Mouse (Mus musculus): ENCODE data around the gene Ica1. TPM values are rescaled to one million over a fixed set of nuclear protein-coding genes. Genes with fewer than 3 reads are reported as not detected.

Ica1 gene
- polyA plus RNA-seq, 1 experiment from 2014 or later, result 50.6 TPM

- peak; percentile 98 for ATAC-seq
- TF ChIP-seq CTCF (IDR thresholded peaks at IDR 0.05), result no peak
- TF ChIP-seq EP300 (IDR thresholded peaks at IDR 0.05), result peak; percentile 93
- H3K9ac ChIP-seq (replicated peaks; ENCODE audit: low read depth), result no peak overlapping the region
Observed at GRCm38 (mm10) chr6:8752984-8753722, 25.1 kb downstream of the Ica1 start.

GRCm38 (mm10) chr6:8744886-8745285 is 33.4 kb downstream of the Ica1 start:
- WGBS, result 68% methylated on average over 7 of the region's 7 CpGs

More at GRCm38 (mm10) chr6:8752984-8753722, 25.1 kb downstream of the Ica1 start:
- H3K27ac ChIP-seq (ENCODE audit: low read length), result peak overlapping the region; percentile 57
- WGBS, result 56% methylated on average over 6 of the region's 6 CpGs
- no peaks in the 10 kb centered on the region for H3K9me3 ChIP-seq (ENCODE audit: low read length)
- peaks cover 3% of the 10 kb centered on the region; the same call in 1 of the 2 replicates for H3K4me1 ChIP-seq (ENCODE audit: insufficient read depth, low read depth, low read length)
- no peak overlapping the region for H3K4me3 ChIP-seq (ENCODE audit: low read depth, low read length)
- H3K4me2 ChIP-seq (replicated peaks; ENCODE audit: low read depth, low read length), result no peak overlapping the region
- no peaks in the 10 kb centered on the region for H3K27me3 ChIP-seq (replicated peaks; ENCODE audit: insufficient read depth, low read length)
- no peaks in the 10 kb centered on the region for H3K36me3 ChIP-seq (ENCODE audit: insufficient read depth, low read length)
- peak; percentile 88 for DNase-seq (ENCODE audit: low spot score)

GRCm38 (mm10) chr6:8744273-8744785 is 34.0 kb downstream of the Ica1 start:
- H3K27me3 ChIP-seq (replicated peaks; ENCODE audit: insufficient read depth, low read length), result no peaks in the 10 kb centered on the region
- no peak overlapping the region for H3K27ac ChIP-seq (ENCODE audit: low read length)
- no peaks in the 10 kb centered on the region for H3K36me3 ChIP-seq (ENCODE audit: insufficient read depth, low read length)
- H3K9me3 ChIP-seq (ENCODE audit: low read length), result no peaks in the 10 kb centered on the region
- H3K4me1 ChIP-seq (ENCODE audit: insufficient read depth, low read depth, low read length), result no peaks in the 10 kb centered on the region
- H3K4me2 ChIP-seq (replicated peaks; ENCODE audit: low read depth, low read length), result no peak overlapping the region
- H3K4me3 ChIP-seq (ENCODE audit: low read depth, low read length), result no peak overlapping the region
- no peak for TF ChIP-seq CTCF (IDR thresholded peaks at IDR 0.05)
- TF ChIP-seq EP300 (IDR thresholded peaks at IDR 0.05), result no peak
- WGBS, result 86% methylated on average over 4 of the region's 4 CpGs
- ATAC-seq (no peak), DNase-seq (ENCODE audit: low spot score) (no peak)
- no peak overlapping the region for H3K9ac ChIP-seq (replicated peaks; ENCODE audit: low read depth)

More at GRCm38 (mm10) chr6:8744886-8745285, 33.4 kb downstream of the Ica1 start:
- H3K9me3 ChIP-seq (ENCODE audit: low read length), result no peaks in the 10 kb centered on the region
- no peak overlapping the region for H3K27ac ChIP-seq (ENCODE audit: low read length)
- H3K4me2 ChIP-seq (replicated peaks; ENCODE audit: low read depth, low read length), result no peak overlapping the region
- H3K4me3 ChIP-seq (ENCODE audit: low read depth, low read length), result no peak overlapping the region
- no peaks in the 10 kb centered on the region for H3K4me1 ChIP-seq (ENCODE audit: insufficient read depth, low read depth, low read length)
- no peaks in the 10 kb centered on the region for H3K27me3 ChIP-seq (replicated peaks; ENCODE audit: insufficient read depth, low read length)
- DNase-seq (ENCODE audit: low spot score) (no peak), ATAC-seq (no peak)
- TF ChIP-seq EP300 (IDR thresholded peaks at IDR 0.05) (no peak), CTCF (IDR thresholded peaks at IDR 0.05) (no peak)
- no peaks in the 10 kb centered on the region for H3K36me3 ChIP-seq (ENCODE audit: insufficient read depth, low read length)
- no peak overlapping the region for H3K9ac ChIP-seq (replicated peaks; ENCODE audit: low read depth)

- no peak overlapping the region for H3K9ac ChIP-seq (replicated peaks; ENCODE audit: low read depth)
- DNase-seq (ENCODE audit: low spot score) (no peak), ATAC-seq (no peak)
- H3K4me2 ChIP-seq (replicated peaks; ENCODE audit: low read depth, low read length), result no peak overlapping the region
- no peak overlapping the region for H3K4me3 ChIP-seq (ENCODE audit: low read depth, low read length)
- 47% methylated on average over 3 of the region's 3 CpGs for whole genome bisulfite sequencing
- H3K9me3 ChIP-seq (ENCODE audit: low read length), result no peaks in the 10 kb centered on the region
- no peaks in the 10 kb centered on the region for H3K4me1 ChIP-seq (ENCODE audit: insufficient read depth, low read depth, low read length)
- no peak for TF ChIP-seq CTCF (IDR thresholded peaks at IDR 0.05)
- TF ChIP-seq EP300 (IDR thresholded peaks at IDR 0.05), result no peak
- no peak overlapping the region for H3K27ac ChIP-seq (ENCODE audit: low read length)
- no peaks in the 10 kb centered on the region for H3K36me3 ChIP-seq (ENCODE audit: insufficient read depth, low read length)
- no peaks in the 10 kb centered on the region for H3K27me3 ChIP-seq (replicated peaks; ENCODE audit: insufficient read depth, low read length)
Observed at GRCm38 (mm10) chr6:8742449-8742848, 35.8 kb downstream of the Ica1 start.

GRCm38 (mm10) chr6:8741659-8742058 is 36.6 kb downstream of the Ica1 start:
- H3K9me3 ChIP-seq (ENCODE audit: low read length), result no peaks in the 10 kb centered on the region
- H3K27ac ChIP-seq (ENCODE audit: low read length), result no peak overlapping the region
- WGBS, result 38% methylated on average over 1 of the region's 1 CpGs
- no peak overlapping the region for H3K4me3 ChIP-seq (ENCODE audit: low read depth, low read length)
- no peaks in the 10 kb centered on the region for H3K4me1 ChIP-seq (ENCODE audit: insufficient read depth, low read depth, low read length)
- no peaks in the 10 kb centered on the region for H3K36me3 ChIP-seq (ENCODE audit: insufficient read depth, low read length)
- H3K27me3 ChIP-seq (replicated peaks; ENCODE audit: insufficient read depth, low read length), result no peaks in the 10 kb centered on the region
- no peak overlapping the region for H3K9ac ChIP-seq (replicated peaks; ENCODE audit: low read depth)
- no peak overlapping the region for H3K4me2 ChIP-seq (replicated peaks; ENCODE audit: low read depth, low read length)
- no peak for TF ChIP-seq EP300 (IDR thresholded peaks at IDR 0.05)
- no peak for TF ChIP-seq CTCF (IDR thresholded peaks at IDR 0.05)
- ATAC-seq (no peak), DNase-seq (ENCODE audit: low spot score) (no peak)

- TF ChIP-seq EP300 (IDR thresholded peaks at IDR 0.05), result no peak
- no peak for TF ChIP-seq CTCF (IDR thresholded peaks at IDR 0.05)
- Histone ChIP-seq H3K4me1 (ENCODE audit: insufficient read depth, low read depth, low read length) (no peaks in the 10 kb centered on the region), H3K27ac (ENCODE audit: low read length) (no peak overlapping the region), H3K4me3 (ENCODE audit: low read depth, low read length) (no peak overlapping the region), H3K9me3 (ENCODE audit: low read length) (no peaks in the 10 kb centered on the region), H3K27me3 (replicated peaks; ENCODE audit: insufficient read depth, low read length) (no peaks in the 10 kb centered on the region), H3K4me2 (replicated peaks; ENCODE audit: low read depth, low read length) (no peak overlapping the region), H3K9ac (replicated peaks; ENCODE audit: low read depth) (no peak overlapping the region), H3K36me3 (ENCODE audit: insufficient read depth, low read length) (no peaks in the 10 kb centered on the region)
- WGBS, result 56% methylated on average over 2 of the region's 2 CpGs
- ATAC-seq, result no peak
- DNase-seq (ENCODE audit: low spot score), result no peak
Observed at GRCm38 (mm10) chr6:8740092-8740491, 38.2 kb downstream of the Ica1 start.
